Mouse (Mus musculus) brain, adult 10 weeks (tissue): Measurements from ENCODE around the gene Adam21. TPM values are rescaled to one million over a fixed set of nuclear protein-coding genes. Genes with fewer than 3 reads are reported as not detected.

Experiments used
- polyA plus RNA-seq: library from polyadenylated mRNA; stranded (reverse); fragments of 350-450 nt; fragmentation: Illumina TruSeq; extraction: RNeasy Lipid Tissue Mini Kit (QIAGEN cat#74804); gene quantifications from one replicate; pipeline ENCODE4 v1.2.3, GENCODE M21; 2015; ENCODE audit warnings: low read depth, low replicate concordance

The Adam21 gene
- 0.45 TPM for polyA plus RNA-seq

DNA sequence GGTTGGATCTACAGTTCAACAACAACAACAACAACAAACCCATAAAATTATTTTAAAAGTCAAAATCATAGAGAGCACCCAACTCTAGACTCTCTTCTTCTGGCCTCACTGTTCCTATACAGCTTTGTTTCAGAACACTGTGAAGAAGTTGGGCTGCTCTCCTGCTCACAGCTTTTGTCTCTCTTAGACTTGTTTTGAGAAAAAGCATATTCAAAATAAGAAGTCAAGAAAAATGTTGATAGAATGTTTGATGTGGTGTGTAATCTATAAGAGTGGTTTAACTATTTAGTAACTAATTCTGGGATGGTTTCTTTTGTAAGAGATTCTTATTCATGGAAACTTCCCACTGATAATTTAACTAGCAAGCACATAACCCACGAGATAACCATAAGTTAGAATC, at the start of gene Adam21:
Gene Adam21, minus strand, starts transcription at position 101 of the 400 bp plus-strand sequence.

DNA sequence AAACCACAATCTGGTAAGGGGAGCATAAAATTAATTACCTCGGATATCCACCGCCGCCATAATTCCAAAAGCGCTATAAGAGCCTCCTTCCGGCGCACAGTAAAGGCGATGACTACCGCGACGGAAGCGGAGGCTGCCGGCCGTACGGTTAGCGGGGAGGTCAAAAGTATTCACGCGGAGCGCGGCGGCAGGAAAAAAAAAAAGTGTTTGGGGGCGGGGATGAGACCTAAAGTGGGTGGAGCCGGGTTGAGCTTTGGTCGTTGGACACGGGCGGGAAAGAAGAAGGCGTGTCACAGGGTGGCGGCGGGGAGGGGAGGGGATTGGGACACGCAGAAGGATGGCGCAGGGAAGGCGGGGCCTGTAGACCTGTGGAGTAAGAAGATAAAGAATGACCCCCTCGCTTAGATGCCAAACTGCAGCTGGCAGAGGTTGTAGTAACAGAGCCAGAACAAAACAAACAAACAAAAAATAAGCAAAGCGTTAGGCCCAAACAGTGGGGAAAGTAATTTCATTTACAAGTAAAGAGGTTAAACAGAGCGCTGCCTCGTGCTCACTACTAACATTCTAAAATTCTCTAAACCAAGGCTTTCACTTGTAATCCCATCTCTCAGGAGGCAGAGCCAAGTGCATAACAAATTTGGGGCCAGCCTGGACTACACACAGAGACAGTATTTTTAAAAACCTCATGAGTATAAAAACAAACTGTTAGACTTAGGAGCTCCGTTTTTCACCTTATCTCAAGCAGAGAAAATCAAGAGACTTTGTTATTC, 26.8 kb upstream of the Adam21 start, which contains the start of gene Med6:
Gene Med6, minus strand, starts transcription at position 107 of the 770 bp plus-strand sequence.

DNA sequence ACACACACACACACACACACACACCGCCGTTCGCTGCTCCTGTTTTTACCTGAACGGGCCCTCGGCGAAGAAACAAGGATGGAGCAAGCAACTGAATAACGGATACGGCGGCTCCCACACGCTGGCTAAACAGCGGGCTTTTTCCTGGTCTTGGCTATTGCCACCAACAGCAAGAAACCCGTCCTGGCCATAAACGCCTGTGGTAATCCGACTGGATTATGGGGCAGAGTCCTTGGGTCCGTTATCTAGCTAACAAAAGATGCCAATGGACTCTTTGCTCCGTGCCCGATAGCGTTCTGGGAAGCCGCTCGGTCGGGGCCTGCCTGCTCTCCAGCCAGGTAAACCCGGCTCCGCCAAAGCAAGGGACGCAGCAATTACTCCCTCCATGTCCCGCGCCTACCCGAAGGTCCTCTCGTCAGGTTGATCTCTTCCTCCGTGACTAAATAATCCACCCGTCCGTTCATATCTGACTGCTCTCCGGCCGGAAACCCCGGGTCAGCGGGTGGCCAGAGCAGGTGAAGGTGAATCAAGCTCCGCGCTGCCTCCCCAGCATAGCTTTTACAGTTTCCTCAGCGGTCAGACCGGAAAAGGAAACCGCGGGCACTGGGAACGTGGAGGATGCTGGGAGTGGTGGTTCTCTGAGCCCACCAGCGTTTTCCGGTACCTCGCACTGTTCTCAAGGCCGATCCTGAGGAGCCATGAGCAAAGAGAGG, 35.8 kb downstream of the Adam21 start, which contains the start of the genes Gm20498 and Synj2bp:
Gene Gm20498, minus strand, starts transcription at position 590 of the 713 bp plus-strand sequence.
Gene Synj2bp, minus strand, starts transcription at position 596 of the 713 bp plus-strand sequence.

Other genes starting within 250 kb of the Adam21 start
- 15.1 TPM for gene Slc8a3, start 235.3 kb downstream of the Adam21 start, polyA plus RNA-seq
- 0.88 TPM for gene Gm4787, start 189.0 kb downstream of the Adam21 start, polyA plus RNA-seq
- 0.46 TPM for gene Adam4, start 146.5 kb downstream of the Adam21 start, polyA plus RNA-seq
- 100 TPM for gene Cox16, start 83.3 kb downstream of the Adam21 start, polyA plus RNA-seq
- gene Gm20498, start 35.6 kb downstream of the Adam21 start, polyA plus RNA-seq, result 32.9 TPM
- gene Synj2bp, start 35.6 kb downstream of the Adam21 start, polyA plus RNA-seq, result 29.5 TPM
- 56.5 TPM for gene Med6, start 26.5 kb upstream of the Adam21 start, polyA plus RNA-seq
- 50.3 TPM for gene Ttc9, start 62.8 kb upstream of the Adam21 start, polyA plus RNA-seq
- 20.1 TPM for gene Map3k9, start 212.7 kb upstream of the Adam21 start, polyA plus RNA-seq